Mouse (Mus musculus) splenic B cell, adult 2 months (primary cell): ENCODE measurements around the gene Frem1.

Experiments
- DNase-seq: peaks from one replicate; pipeline ENCODE4 v3.0.0-alpha.2; 2011; ENCODE audit warnings: low read depth, low spot score
- H3K27me3 ChIP-seq: 2 replicates; pipeline ENCODE4 v1.6.1; 2012; ENCODE audit warnings: mild to moderate bottlenecking, low read length, moderate library complexity, mixed read lengths; ENCODE audit not compliant: control insufficient read depth, poor library complexity, insufficient read depth, severe bottlenecking
- H3K36me3 ChIP-seq: 2 replicates; pipeline ENCODE4 v1.6.1; 2012; ENCODE audit warnings: mild to moderate bottlenecking, low read length, moderate library complexity, mixed read lengths; ENCODE audit not compliant: control insufficient read depth, poor library complexity, insufficient read depth, severe bottlenecking

The Frem1 gene

GRCm38 (mm10) chr4:82859131-82860125, 192.7 kb downstream of the Frem1 start, which contains the start of gene Zdhhc21:
Gene Zdhhc21, minus strand, starts transcription at chr4:82859958.
- DNase-seq, result peak; percentile 69
- no peaks in the 10 kb centered on the region for H3K27me3 ChIP-seq
- H3K36me3 ChIP-seq, result no peaks in the 10 kb centered on the region

- peak; percentile 18 for DNase-seq
- Histone ChIP-seq H3K36me3 (no peaks in the 10 kb centered on the region), H3K27me3 (no peaks in the 10 kb centered on the region)
Measured at GRCm38 (mm10) chr4:82858431-82859010, 193.6 kb downstream of the Frem1 start.

GRCm38 (mm10) chr4:82856986-82857385, 195.2 kb downstream of the Frem1 start:
- Histone ChIP-seq H3K36me3 (no peaks in the 10 kb centered on the region), H3K27me3 (no peaks in the 10 kb centered on the region)
- no peak for DNase-seq

GRCm38 (mm10) chr4:82853809-82854208, 198.3 kb downstream of the Frem1 start:
- no peak for DNase-seq
- Histone ChIP-seq H3K27me3 (no peaks in the 10 kb centered on the region), H3K36me3 (no peaks in the 10 kb centered on the region)

GRCm38 (mm10) chr4:82848552-82849234, 203.4 kb downstream of the Frem1 start:
- peaks cover 4% of the 10 kb centered on the region; the same call in 1 of the 2 replicates for H3K36me3 ChIP-seq
- no peaks in the 10 kb centered on the region for H3K27me3 ChIP-seq
- DNase-seq, result no peak
